Mouse (Mus musculus): ENCODE results near the gene Tars2. TPM values are rescaled to one million over a fixed set of nuclear protein-coding genes. Genes with fewer than 3 reads are reported as not detected.

Gene Tars2
- polyA plus RNA-seq, 1 experiment: 32.8 TPM

- Histone ChIP-seq H3ac (ENCODE audit: control insufficient read depth, insufficient read length, low read depth) (peak overlapping the region; percentile 100), H3K36me3 (ENCODE audit: control insufficient read depth, insufficient read depth) (peaks cover 38% of the 10 kb centered on the region), H3K79me2 (ENCODE audit: control insufficient read depth, insufficient read depth) (peaks cover 33% of the 10 kb centered on the region), H3K79me3 (ENCODE audit: low read depth) (peaks cover 2% of the 10 kb centered on the region), H3K27me3 (ENCODE audit: control insufficient read depth, insufficient read depth, insufficient read length) (no peaks in the 10 kb centered on the region), H3K4me3 (ENCODE audit: insufficient read depth, poor library complexity, severe bottlenecking) (peak overlapping the region; percentile 72)
- TF ChIP-seq MAX (IDR thresholded peaks at IDR 0.05) (peak; percentile 57), MYOG (IDR thresholded peaks at IDR 0.05; ENCODE audit: control insufficient read depth, extremely low read depth, insufficient read length) (no peak), MYOD1 (IDR thresholded peaks at IDR 0.05; ENCODE audit: control insufficient read depth, insufficient read length, low read depth) (no peak)
Observed at GRCm38 (mm10) chr3:95754345-95755206, 5.4 kb downstream of the Tars2 start.

- peaks cover 33% of the 10 kb centered on the region for H3K79me2 ChIP-seq (ENCODE audit: control insufficient read depth, insufficient read depth)
- no peak for TF ChIP-seq CEBPB (IDR thresholded peaks at IDR 0.05; ENCODE audit: low read depth)
- TF ChIP-seq MYOD1 (IDR thresholded peaks at IDR 0.05; ENCODE audit: control insufficient read depth, insufficient read length, low read depth): no peak
- peaks cover 2% of the 10 kb centered on the region for H3K79me3 ChIP-seq (ENCODE audit: low read depth)
- no peak overlapping the region for H3K4me3 ChIP-seq (ENCODE audit: insufficient read depth, poor library complexity, severe bottlenecking)
- peaks cover 54% of the 10 kb centered on the region for H3K36me3 ChIP-seq (ENCODE audit: control insufficient read depth, insufficient read depth)
- no peaks in the 10 kb centered on the region for H3K27me3 ChIP-seq (ENCODE audit: control insufficient read depth, insufficient read depth, insufficient read length)
- H3ac ChIP-seq (ENCODE audit: control insufficient read depth, insufficient read length, low read depth): no peak overlapping the region
Observed at GRCm38 (mm10) chr3:95752935-95753334, 7.1 kb downstream of the Tars2 start.

- no peaks in the 10 kb centered on the region for H3K27me3 ChIP-seq (ENCODE audit: control insufficient read depth, insufficient read depth, insufficient read length)
- no peak overlapping the region for H3K4me3 ChIP-seq (ENCODE audit: insufficient read depth, poor library complexity, severe bottlenecking)
- TF ChIP-seq MYOD1 (IDR thresholded peaks at IDR 0.05; ENCODE audit: control insufficient read depth, insufficient read length, low read depth) (no peak), MAX (IDR thresholded peaks at IDR 0.05) (no peak), FOSL1 (IDR thresholded peaks at IDR 0.05; ENCODE audit: insufficient read depth, low read length, poor library complexity, severe bottlenecking) (no peak), USF1 (IDR thresholded peaks at IDR 0.05; ENCODE audit: low read depth) (no peak), CEBPB (IDR thresholded peaks at IDR 0.05; ENCODE audit: low read depth) (no peak), CTCF (IDR thresholded peaks at IDR 0.05; ENCODE audit: control insufficient read depth, insufficient read depth, insufficient read length) (no peak), MYOG (IDR thresholded peaks at IDR 0.05; ENCODE audit: control insufficient read depth, extremely low read depth, insufficient read length) (no peak)
- no peak overlapping the region for H3ac ChIP-seq (ENCODE audit: control insufficient read depth, insufficient read length, low read depth)
- H3K36me3 ChIP-seq (ENCODE audit: control insufficient read depth, insufficient read depth): peaks cover 88% of the 10 kb centered on the region
- H3K79me2 ChIP-seq (ENCODE audit: control insufficient read depth, insufficient read depth): peaks cover 27% of the 10 kb centered on the region
- peaks cover 1% of the 10 kb centered on the region for H3K79me3 ChIP-seq (ENCODE audit: low read depth)
Observed at GRCm38 (mm10) chr3:95740406-95740805, 19.6 kb downstream of the Tars2 start.

GRCm38 (mm10) chr3:95739353-95740104 is 20.5 kb downstream of the Tars2 start, which contains the start of gene Ecm1:
Gene Ecm1 (minus strand): TSS chr3:95739569.
- Histone ChIP-seq H3K4me3 (ENCODE audit: insufficient read depth, poor library complexity, severe bottlenecking) (peak within 1 kb of the TSS; percentile 16), H3K79me2 (ENCODE audit: control insufficient read depth, insufficient read depth) (peaks cover 36% of the 10 kb centered on the region)

GRCm38 (mm10) chr3:95735071-95735670 is 24.8 kb downstream of the Tars2 start:
- Histone ChIP-seq H3K79me2 (ENCODE audit: control insufficient read depth, insufficient read depth) (peaks cover 37% of the 10 kb centered on the region), H3K4me3 (ENCODE audit: insufficient read depth, poor library complexity, severe bottlenecking) (no peak overlapping the region), H3K36me3 (ENCODE audit: control insufficient read depth, insufficient read depth) (peaks cover 47% of the 10 kb centered on the region), H3K27me3 (ENCODE audit: control insufficient read depth, insufficient read depth, insufficient read length) (no peaks in the 10 kb centered on the region), H3K79me3 (ENCODE audit: low read depth) (peaks cover 1% of the 10 kb centered on the region), H3ac (ENCODE audit: control insufficient read depth, insufficient read length, low read depth) (no peak overlapping the region)
- TF ChIP-seq MYOD1 (IDR thresholded peaks at IDR 0.05; ENCODE audit: control insufficient read depth, insufficient read length, low read depth): no peak
- TF ChIP-seq CEBPB (IDR thresholded peaks at IDR 0.05; ENCODE audit: low read depth): no peak
- no peak for TF ChIP-seq CTCF (IDR thresholded peaks at IDR 0.05; ENCODE audit: control insufficient read depth, insufficient read depth, insufficient read length)
- TF ChIP-seq MAX (IDR thresholded peaks at IDR 0.05): no peak
- no peak for TF ChIP-seq FOSL1 (IDR thresholded peaks at IDR 0.05; ENCODE audit: insufficient read depth, low read length, poor library complexity, severe bottlenecking)
- no peak for TF ChIP-seq MYOG (IDR thresholded peaks at IDR 0.05; ENCODE audit: control insufficient read depth, extremely low read depth, insufficient read length)
- TF ChIP-seq USF1 (IDR thresholded peaks at IDR 0.05; ENCODE audit: low read depth): no peak

More at GRCm38 (mm10) chr3:95739353-95740104, 20.5 kb downstream of the Tars2 start, which contains the start of gene Ecm1:
- Histone ChIP-seq H3K27me3 (ENCODE audit: control insufficient read depth, insufficient read depth, insufficient read length) (no peaks in the 10 kb centered on the region), H3K36me3 (ENCODE audit: control insufficient read depth, insufficient read depth) (peaks cover 88% of the 10 kb centered on the region), H3ac (ENCODE audit: control insufficient read depth, insufficient read length, low read depth) (peak within 1 kb of the TSS; percentile 58), H3K79me3 (ENCODE audit: low read depth) (peaks cover 1% of the 10 kb centered on the region)
- TF ChIP-seq USF1 (IDR thresholded peaks at IDR 0.05; ENCODE audit: low read depth): no peak
- no peak for TF ChIP-seq MYOG (IDR thresholded peaks at IDR 0.05; ENCODE audit: control insufficient read depth, extremely low read depth, insufficient read length)
- no peak for TF ChIP-seq MYOD1 (IDR thresholded peaks at IDR 0.05; ENCODE audit: control insufficient read depth, insufficient read length, low read depth)
- TF ChIP-seq CTCF (IDR thresholded peaks at IDR 0.05; ENCODE audit: control insufficient read depth, insufficient read depth, insufficient read length): no peak
- TF ChIP-seq CEBPB (IDR thresholded peaks at IDR 0.05; ENCODE audit: low read depth): no peak
- no peak for TF ChIP-seq MAX (IDR thresholded peaks at IDR 0.05)
- TF ChIP-seq FOSL1 (IDR thresholded peaks at IDR 0.05; ENCODE audit: insufficient read depth, low read length, poor library complexity, severe bottlenecking): no peak
